Mouse (Mus musculus): ENCODE results near the gene Akr1c14. TPM values are rescaled to one million over a fixed set of nuclear protein-coding genes. Genes with fewer than 3 reads are reported as not detected.

The Akr1c14 gene
- total and polyA plus RNA-seq, 3 experiments: not detected

DNA sequence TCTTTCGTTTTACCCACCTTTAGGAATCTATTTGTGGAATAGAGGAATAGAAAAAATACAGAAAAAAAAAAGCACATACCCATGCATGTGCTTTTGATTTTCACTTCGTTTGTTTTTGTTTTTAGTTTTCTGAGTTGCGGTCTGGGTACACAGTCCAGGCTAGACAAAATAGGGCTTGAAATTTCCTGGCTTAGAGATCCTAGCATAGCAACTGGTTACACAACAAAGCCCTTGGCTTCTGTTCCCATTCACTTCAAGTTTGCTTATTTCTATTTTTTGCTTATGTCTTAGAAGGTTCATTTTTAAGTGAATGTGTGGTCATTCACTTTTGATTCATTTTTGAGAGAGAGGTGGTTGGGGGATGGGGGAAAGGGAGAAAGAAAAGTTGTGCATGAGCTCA, 2.7 kb upstream of the Akr1c14 start:
- dilution Hi-C loops (cut with MboI; ENCODE audit: extremely low pct_ligation_motif_present, extremely low pct_unique_long_range_greater_than_20kb, low sequenced_read_pairs): no loop called here
- TF ChIP-seq MYC (IDR thresholded peaks at IDR 0.05; ENCODE audit: low read depth, low read length) (no peak), ZNF384 (IDR thresholded peaks at IDR 0.05; ENCODE audit: low read depth, low read length) (no peak), MEF2A (IDR thresholded peaks at IDR 0.05; ENCODE audit: borderline replicate concordance, low read depth, low read length) (no peak), SMC3 (IDR thresholded peaks at IDR 0.05; ENCODE audit: low read depth, low read length) (no peak), ZMIZ1 (IDR thresholded peaks at IDR 0.05; ENCODE audit: low read depth, low read length) (no peak), ZC3H11A (IDR thresholded peaks at IDR 0.05; ENCODE audit: low read depth, low read length) (no peak), USF1 (IDR thresholded peaks at IDR 0.05; ENCODE audit: low read depth, low read length) (no peak), ETS1 (conservative IDR thresholded peaks at IDR 0.05; ENCODE audit: low read depth, low read length) (no peak), TBP (conservative IDR thresholded peaks at IDR 0.05; ENCODE audit: low read depth, low read length) (no peak), RCOR1 (conservative IDR thresholded peaks at IDR 0.05; ENCODE audit: low read depth, low read length) (no peak), MAFK (IDR thresholded peaks at IDR 0.05; ENCODE audit: insufficient replicate concordance, low read length) (no peak), RAD21 (IDR thresholded peaks at IDR 0.05; ENCODE audit: low read depth, low read length) (no peak), IRF4 (IDR thresholded peaks at IDR 0.05; ENCODE audit: low read depth, low read length) (no peak), NELFE (IDR thresholded peaks at IDR 0.05; ENCODE audit: low read depth, low read length) (no peak), POLR2AphosphoS2 (IDR thresholded peaks at IDR 0.05; ENCODE audit: low read depth, low read length) (no peak), E2F4 (IDR thresholded peaks at IDR 0.05; ENCODE audit: insufficient replicate concordance, low read depth, low read length) (no peak), KAT2A (IDR thresholded peaks at IDR 0.05; ENCODE audit: insufficient replicate concordance, low read length) (no peak), EP300 (IDR thresholded peaks at IDR 0.05; ENCODE audit: low read length) (no peak), CHD1 (IDR thresholded peaks at IDR 0.05; ENCODE audit: low read depth, low read length) (no peak), HCFC1 (IDR thresholded peaks at IDR 0.05; ENCODE audit: low read depth, low read length) (no peak)

DNA sequence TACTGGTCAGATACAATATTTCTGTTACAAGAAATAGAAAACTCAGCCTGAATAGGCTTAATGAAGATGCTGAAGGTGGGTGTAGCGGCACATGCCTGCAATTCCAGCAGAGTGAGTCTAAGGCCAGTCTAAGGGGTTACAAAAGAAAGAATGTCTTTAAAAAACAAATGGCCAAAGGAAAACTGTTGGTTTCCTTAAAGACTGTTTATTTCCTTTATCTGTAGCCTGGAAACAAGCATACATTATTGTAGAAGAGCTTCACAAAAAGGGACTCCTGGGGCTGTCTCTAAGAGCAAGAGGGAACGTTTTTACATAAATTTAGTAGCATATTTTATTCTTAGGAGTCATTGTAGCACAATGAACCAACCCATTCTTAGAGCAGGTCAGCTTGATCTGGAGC, 2.0 kb upstream of the Akr1c14 start:
- no peak overlapping the region for H3K27ac ChIP-seq (ENCODE audit: insufficient read depth, low read depth)
- no peak overlapping the region for H3K9ac ChIP-seq (ENCODE audit: insufficient read depth, low read depth)
- H3K9me3 ChIP-seq (replicated peaks; ENCODE audit: low read length): no peaks in the 10 kb centered on the region
- no peak overlapping the region for H3K4me3 ChIP-seq (replicated peaks in 1 of 3; ENCODE audit: low read depth in 2 of 3, low read length in 2 of 3, poor library complexity in 1 of 3)
- H3K27me3 ChIP-seq (replicated peaks): no peaks in the 10 kb centered on the region
- no peaks in the 10 kb centered on the region for H3K4me1 ChIP-seq (ENCODE audit: control insufficient read depth in 1 of 2, insufficient read depth in 2 of 2)
- no peaks in the 10 kb centered on the region for H3K36me3 ChIP-seq (replicated peaks in 1 of 2; ENCODE audit: control insufficient read depth in 1 of 2, insufficient read depth in 1 of 2, low read length in 1 of 2)
- H3K79me2 ChIP-seq (replicated peaks; ENCODE audit: control insufficient read depth, extremely low read depth, insufficient read depth, poor library complexity, severe bottlenecking): no peaks in the 10 kb centered on the region
- H3K4me2 ChIP-seq (ENCODE audit: insufficient read depth, low read depth, poor library complexity, severe bottlenecking): no peak overlapping the region
- TF ChIP-seq RCOR1 (conservative IDR thresholded peaks at IDR 0.05; ENCODE audit: low read depth, low read length) (no peak), MXI1 (IDR thresholded peaks at IDR 0.05; ENCODE audit: low read depth, low read length) (no peak), MAX (IDR thresholded peaks at IDR 0.05; ENCODE audit: low read length) (no peak), MEF2A (IDR thresholded peaks at IDR 0.05; ENCODE audit: borderline replicate concordance, low read depth, low read length) (no peak), HCFC1 (IDR thresholded peaks at IDR 0.05; ENCODE audit: low read depth, low read length) (no peak), KAT2A (IDR thresholded peaks at IDR 0.05; ENCODE audit: insufficient replicate concordance, low read length) (no peak), SMC3 (IDR thresholded peaks at IDR 0.05; ENCODE audit: low read depth, low read length) (no peak), MYC (IDR thresholded peaks at IDR 0.05; ENCODE audit: low read depth, low read length) (no peak), IRF4 (IDR thresholded peaks at IDR 0.05; ENCODE audit: low read depth, low read length) (no peak), SIN3A (IDR thresholded peaks at IDR 0.05; ENCODE audit: low read length) (no peak), JUN (IDR thresholded peaks at IDR 0.05; ENCODE audit: insufficient read depth, low read depth, low read length) (no peak), TCF12 (IDR thresholded peaks at IDR 0.05; ENCODE audit: low read depth, low read length) (no peak), USF1 (IDR thresholded peaks at IDR 0.05; ENCODE audit: low read depth, low read length) (no peak), POLR2A (IDR thresholded peaks at IDR 0.05; ENCODE audit: low read depth, low read length) (no peak), POLR2AphosphoS2 (IDR thresholded peaks at IDR 0.05; ENCODE audit: low read depth, low read length) (no peak), CHD2 (IDR thresholded peaks at IDR 0.05; ENCODE audit: low read length) (no peak)
- in situ Hi-C loops (cut with MboI; ENCODE audit: low pct_ligation_motif_present, low pct_unique_long_range_greater_than_20kb, low sequenced_read_pairs): no loop called here
- no peak for DNase-seq (ENCODE audit: extremely low read depth)
- dilution Hi-C loops (cut with MboI; ENCODE audit: extremely low pct_ligation_motif_present, extremely low pct_unique_long_range_greater_than_20kb, low sequenced_read_pairs): no loop called here

More for the DNA sequence above, 2.7 kb upstream of the Akr1c14 start:
- Histone ChIP-seq H3K79me2 (replicated peaks; ENCODE audit: control insufficient read depth, extremely low read depth, insufficient read depth, poor library complexity, severe bottlenecking) (no peaks in the 10 kb centered on the region), H3K27me3 (replicated peaks) (no peaks in the 10 kb centered on the region), H3K4me1 (ENCODE audit: control insufficient read depth in 1 of 2, insufficient read depth in 2 of 2) (no peaks in the 10 kb centered on the region), H3K4me2 (ENCODE audit: insufficient read depth, low read depth, poor library complexity, severe bottlenecking) (no peak overlapping the region), H3K36me3 (replicated peaks in 1 of 2; ENCODE audit: control insufficient read depth in 1 of 2, insufficient read depth in 1 of 2, low read length in 1 of 2) (no peaks in the 10 kb centered on the region), H3K27ac (ENCODE audit: insufficient read depth, low read depth) (no peak overlapping the region), H3K4me3 (replicated peaks in 1 of 3; ENCODE audit: low read depth in 2 of 3, low read length in 2 of 3, poor library complexity in 1 of 3) (no peak overlapping the region), H3K9ac (ENCODE audit: insufficient read depth, low read depth) (no peak overlapping the region), H3K9me3 (replicated peaks; ENCODE audit: low read length) (no peaks in the 10 kb centered on the region)
- in situ Hi-C loops (cut with MboI; ENCODE audit: low pct_ligation_motif_present, low pct_unique_long_range_greater_than_20kb, low sequenced_read_pairs): no loop called here
- DNase-seq (ENCODE audit: extremely low read depth): no peak
